Mouse (Mus musculus) kidney, adult 2 months (tissue): Measurements from ENCODE around the gene Gm21981.

Experiments used
- CTCF ChIP-seq: fragments of 200-500 bp; conservative IDR thresholded peaks from 2 replicates; pipeline ENCODE4 v1.5.1; 2011; ENCODE audit warnings: low read depth, mild to moderate bottlenecking, control low read depth, low read length, moderate library complexity, mixed read lengths; ENCODE audit not compliant: insufficient read depth, insufficient read length
- POLR2A ChIP-seq: fragments of 200-500 bp; IDR thresholded peaks from one replicate; pipeline ENCODE4 v1.6.1; 2011; ENCODE audit warnings: low read depth, low read length, control low read depth

GRCm38 (mm10) chr17:47730633-47731575 lies 36.6 kb upstream of the Gm21981 start:
- no peak for TF ChIP-seq CTCF
- no peak for TF ChIP-seq POLR2A
